Mouse (Mus musculus) CD4-positive, CD25-positive, alpha-beta regulatory T cell, adult 2 months (primary cell): ENCODE data around the gene Pcp2.
"Not testable (repeated sequence)": the region's sequence is repeated elsewhere in the genome, so short reads cannot be mapped to it uniquely, and the experiment has no call there.

Source experiments
- DNase-seq: peaks from one replicate; pipeline ENCODE4 v3.0.0-alpha.2; 2012; ENCODE audit warnings: low read depth, low spot score

The Pcp2 gene

DNA sequence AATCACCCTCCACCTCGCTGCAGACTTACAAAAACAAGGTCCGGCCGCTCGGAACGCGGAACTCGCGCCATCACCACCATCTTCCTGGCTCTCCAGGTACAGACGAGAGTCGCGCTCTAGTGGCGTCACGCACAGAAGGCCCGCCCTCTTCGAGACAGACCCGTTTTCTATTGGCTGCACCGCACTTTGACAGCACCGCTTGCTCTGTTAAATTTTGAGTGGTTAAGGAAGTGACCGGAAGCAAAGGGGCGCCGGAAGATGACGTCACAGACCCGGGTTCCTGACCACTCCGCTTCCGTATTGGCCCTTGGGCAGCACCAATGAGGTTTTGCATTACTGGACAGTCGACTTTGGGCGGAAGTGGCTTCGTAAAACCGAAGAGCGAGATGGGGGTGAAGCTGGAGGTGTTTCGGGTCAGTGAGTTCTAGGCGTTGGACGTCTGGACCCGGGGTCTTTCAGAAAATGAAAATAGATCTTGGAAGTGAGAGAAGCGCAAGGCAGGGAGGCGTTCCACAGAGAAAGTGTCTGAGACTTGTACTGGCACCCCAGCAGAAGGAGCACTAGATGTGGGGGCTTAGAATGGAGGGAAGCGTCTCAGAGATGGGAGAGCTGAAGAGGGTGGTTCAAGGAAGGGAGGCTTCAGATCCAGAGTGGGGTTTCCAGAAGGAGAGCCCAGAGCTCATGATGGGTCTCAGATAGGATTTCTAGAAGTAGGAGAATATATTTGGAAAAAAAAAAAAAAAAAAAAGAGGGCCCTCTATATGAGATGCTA, 4.0 kb downstream of the Pcp2 start, which contains the start of the genes Xab2 and Pet100:
TSS of gene Xab2 (minus strand) at position 118 of the 772 bp plus-strand sequence.
TSS of gene Pet100 (plus strand) at position 350 of the 772 bp plus-strand sequence.
- DNase-seq = peak; percentile 99

DNA sequence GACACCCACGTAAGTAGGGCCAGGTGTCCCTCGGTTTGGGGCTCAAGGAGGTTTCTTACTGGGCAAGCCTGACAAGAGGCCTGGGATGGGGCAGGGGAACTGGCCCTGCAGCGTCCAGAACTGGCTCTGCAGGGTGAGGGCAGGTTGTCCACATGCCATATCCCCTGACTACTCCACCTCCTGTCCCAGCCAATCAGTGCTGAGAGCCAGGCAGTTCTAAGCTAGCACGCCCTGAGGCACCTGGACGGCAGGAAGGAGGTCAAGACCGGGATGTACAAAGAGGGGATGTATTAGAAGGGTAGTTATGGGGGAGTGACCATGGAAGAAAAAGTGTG, 15.6 kb downstream of the Pcp2 start:
- DNase-seq = no peak

DNA sequence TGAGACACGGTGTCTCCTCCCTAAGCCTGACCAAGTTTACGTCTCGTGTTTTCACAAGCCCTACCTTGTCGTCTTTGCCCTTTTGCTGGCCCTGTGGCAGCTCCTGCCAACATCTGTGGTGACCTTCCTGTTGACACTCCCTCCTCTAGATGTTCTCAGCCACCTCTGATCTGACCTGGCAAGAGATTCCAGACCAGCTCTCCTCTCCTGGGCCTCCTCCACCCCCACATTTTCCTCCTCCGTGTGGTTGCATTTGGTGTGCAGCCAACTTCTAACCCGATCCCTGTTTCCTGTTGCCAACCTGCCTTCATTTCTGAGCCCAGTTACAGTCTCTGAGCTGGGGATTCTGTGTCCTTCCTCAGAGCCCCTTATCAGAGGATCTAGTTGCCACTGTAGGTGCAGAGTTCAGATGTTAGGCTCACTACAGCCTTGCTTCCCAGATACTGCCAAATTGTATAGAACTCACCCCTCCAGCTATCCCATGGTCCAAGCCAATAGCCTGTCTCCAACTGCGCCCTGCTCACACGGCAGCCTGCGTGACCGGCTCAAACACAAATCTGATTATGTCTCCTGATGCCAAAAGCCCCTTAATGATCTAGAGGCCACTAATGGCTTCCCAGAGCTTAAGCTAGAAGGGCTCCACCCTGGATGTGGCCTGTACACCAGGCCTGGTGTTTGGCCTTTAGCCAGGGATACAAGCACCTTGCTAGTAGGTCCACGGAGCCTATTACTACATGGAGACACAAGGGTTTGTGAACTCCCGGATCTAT, 16.1 kb downstream of the Pcp2 start:
- DNase-seq = no peak

GRCm38 (mm10) chr8:3607822-3608221, 17.5 kb downstream of the Pcp2 start:
- DNase-seq = no peak

GRCm38 (mm10) chr8:3606593-3606992, 18.8 kb downstream of the Pcp2 start:
- no peak for DNase-seq

DNA sequence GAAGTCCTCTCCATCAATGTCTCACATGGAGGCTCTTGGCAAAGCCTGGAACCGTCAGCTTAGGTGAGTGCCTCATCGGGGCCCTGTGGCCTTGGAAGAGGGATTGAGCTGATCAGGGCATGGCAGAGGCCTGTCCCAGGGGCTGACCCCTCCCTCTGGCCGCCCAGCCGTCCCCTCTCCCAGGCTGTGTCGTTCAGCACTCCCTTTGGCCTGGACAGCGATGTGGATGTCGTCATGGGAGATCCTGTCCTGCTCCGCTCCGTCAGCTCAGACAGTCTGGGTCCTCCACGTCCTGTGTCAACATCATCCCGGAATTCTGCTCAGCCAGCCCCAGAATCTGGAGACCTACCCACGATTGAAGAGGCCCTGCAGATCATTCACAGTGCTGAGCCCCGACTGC, 21.9 kb downstream of the Pcp2 start:
- DNase-seq = no peak

DNA sequence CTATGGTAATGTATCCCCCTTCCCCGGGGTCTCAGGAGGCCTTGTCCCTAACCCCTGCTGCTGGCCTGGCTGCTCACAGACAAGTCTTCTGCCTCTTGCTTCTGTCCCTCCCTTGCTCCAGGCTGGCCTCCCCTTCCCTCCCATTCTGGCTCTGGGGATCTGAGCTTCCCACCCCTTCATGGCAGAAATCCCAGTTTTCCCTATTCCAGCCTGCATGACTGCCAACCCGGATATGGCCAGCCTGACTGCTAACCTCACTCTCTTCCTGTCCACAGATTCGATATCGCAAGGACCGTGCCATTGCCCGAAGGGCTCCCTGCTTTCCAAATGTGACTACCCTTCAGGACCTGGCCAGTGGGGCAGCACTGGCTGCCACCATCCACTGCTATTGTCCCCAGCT, 24.9 kb downstream of the Pcp2 start:
- DNase-seq = no peak

DNA sequence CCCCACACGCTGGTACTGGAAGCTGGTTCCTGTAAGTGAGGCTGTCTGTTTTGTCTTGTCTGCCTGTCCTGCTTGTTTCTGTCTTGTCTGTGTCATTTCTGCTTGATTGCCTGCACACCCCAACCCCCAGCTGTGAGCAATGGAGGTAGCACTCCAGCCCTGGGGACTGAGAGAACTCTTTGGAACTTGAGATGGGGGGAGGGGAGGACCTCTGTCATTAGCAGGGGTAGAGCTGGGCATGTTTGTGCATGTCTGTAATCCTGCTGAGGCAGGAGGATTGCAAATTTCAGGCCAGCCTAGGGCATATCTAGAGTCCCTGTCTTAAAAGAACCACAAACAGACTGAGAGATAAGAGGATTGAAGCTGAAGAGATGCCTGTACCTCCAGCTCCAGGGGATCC, 26.1 kb downstream of the Pcp2 start:
- no peak for DNase-seq

- no peak for DNase-seq
Measured at GRCm38 (mm10) chr8:3598054-3598453, 27.3 kb downstream of the Pcp2 start.

- DNase-seq = no peak
Measured at GRCm38 (mm10) chr8:3594466-3594865, 30.9 kb downstream of the Pcp2 start.

DNA sequence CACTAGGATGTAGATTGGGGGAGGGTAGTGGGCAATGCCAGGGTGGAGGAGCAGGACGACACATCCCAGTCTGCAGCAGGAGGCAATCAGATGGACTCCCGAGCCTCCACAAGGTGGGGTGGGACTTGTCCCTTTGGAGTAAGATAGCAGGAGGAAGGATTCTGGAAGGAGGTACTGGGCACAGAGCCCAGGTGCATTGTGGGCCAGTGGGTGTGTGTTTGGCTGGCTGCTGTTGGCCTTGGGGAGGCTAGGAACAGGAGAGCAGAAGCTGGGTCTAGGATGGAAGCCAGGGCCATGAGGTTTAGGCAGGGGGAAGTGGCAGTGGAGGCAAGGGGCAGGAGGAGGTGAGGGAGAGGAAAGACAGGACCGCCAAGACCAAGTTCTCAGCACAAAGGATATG, 31.9 kb downstream of the Pcp2 start:
- DNase-seq = no peak

- no peak for DNase-seq
Measured at GRCm38 (mm10) chr8:3588258-3588633, 37.1 kb downstream of the Pcp2 start.

- DNase-seq = peak; percentile 56
Measured at GRCm38 (mm10) chr8:3587391-3588257, 37.7 kb downstream of the Pcp2 start.

DNA sequence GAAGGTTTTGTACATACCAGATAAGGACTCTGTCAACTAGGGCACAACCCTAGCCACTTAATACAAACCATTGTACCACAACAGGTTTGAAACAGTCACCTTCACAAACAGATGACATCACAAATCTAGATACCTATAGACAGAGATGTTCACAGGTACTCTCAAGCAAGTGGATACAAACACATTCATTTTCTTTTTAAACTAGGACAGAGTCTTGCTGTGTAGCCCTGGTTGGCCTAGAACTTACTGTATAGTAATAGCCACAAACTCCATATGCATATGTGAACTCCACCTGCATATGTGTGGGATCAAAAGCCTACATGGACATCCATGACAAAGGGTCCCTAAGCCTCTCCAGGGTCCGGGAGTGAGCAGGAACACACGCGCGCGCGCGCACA, 38.4 kb downstream of the Pcp2 start, which contains the start of gene Camsap3:
TSS of gene Camsap3 (plus strand) at position 301 of the 398 bp plus-strand sequence.
- DNase-seq = no peak

DNA sequence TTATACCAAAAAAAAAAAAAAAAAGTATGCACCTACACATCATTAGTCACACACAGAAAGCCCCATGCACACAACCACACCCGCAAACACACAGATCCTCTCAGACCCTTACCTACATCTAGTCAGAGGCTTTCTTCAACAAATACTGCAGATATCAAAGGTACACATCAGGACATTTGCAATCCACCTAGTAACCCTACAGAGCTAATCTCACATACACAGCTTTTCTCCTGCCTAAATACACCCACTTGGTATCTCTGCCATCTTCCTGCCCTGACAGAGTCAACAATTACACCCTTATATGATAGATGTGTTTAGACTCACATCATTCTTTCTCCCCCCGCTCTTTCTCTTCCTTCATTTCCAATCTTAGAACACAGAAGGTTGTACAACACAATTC, 38.9 kb downstream of the Pcp2 start:
- no peak for DNase-seq

DNA sequence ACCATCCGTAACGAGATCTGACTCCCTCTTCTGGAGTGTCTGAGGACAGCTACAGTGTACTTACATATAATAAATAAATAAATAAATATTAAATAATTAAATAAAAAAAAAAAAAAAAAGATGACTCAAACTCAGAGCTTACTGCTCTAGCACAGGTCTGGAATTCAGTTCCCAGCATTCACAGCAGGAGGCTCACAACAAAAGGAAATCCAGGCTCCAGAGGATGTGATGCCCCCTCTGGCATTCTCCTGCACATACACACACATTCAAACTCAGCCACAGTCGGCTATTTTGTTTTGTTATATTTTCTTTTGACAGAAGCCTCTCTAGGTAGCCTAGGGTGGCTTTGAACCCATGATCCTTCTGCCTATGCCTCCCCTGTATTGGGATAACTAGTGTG, 43.4 kb downstream of the Pcp2 start:
- DNase-seq = not testable (repeated sequence)

DNA sequence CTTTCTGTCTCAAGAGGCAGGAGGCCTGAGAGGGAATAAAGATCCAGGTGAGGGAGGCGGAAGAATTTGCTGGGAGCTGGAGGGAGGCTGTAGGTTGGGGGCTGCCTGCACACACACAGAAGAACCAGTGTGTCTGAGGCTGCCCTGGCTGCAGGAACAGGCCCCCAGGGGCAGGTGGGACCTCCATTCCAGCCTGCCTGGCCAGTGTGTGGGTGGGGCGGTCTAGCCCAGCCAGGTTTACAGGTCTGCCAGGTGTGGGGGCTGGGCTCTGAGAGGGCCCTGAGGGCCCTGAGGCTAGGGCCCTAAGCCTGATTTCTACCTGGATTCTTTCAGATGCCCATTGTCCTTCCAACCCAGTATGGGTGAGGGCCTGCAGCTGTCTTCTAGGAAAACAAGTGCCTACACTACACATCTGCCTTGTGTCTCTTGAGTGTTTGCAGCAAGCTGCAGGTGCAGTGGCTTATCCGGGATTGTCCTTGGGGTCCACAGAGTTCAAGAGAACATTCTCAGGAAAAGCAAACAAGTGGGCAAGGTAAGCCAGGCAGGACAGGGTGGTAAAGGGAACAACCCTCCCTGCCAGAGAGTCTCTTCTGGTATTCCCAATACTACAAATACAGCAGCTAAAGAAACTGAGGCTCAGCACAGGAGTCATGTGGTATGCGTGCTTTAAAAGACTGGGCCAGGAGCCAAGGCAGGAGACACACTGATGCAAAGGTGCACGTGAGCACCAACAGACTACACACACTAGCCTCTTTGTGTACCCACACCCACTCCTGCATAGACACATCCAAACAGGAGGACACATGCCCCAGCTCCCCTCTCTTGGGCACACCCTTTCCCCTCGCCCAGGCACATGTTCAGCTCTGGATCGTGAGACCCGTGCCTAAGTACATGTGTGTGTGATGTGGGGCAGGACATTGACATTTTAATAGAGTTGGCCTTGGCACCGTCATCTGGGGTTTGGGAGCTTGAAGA, 45.7 kb downstream of the Pcp2 start:
- no peak for DNase-seq

DNA sequence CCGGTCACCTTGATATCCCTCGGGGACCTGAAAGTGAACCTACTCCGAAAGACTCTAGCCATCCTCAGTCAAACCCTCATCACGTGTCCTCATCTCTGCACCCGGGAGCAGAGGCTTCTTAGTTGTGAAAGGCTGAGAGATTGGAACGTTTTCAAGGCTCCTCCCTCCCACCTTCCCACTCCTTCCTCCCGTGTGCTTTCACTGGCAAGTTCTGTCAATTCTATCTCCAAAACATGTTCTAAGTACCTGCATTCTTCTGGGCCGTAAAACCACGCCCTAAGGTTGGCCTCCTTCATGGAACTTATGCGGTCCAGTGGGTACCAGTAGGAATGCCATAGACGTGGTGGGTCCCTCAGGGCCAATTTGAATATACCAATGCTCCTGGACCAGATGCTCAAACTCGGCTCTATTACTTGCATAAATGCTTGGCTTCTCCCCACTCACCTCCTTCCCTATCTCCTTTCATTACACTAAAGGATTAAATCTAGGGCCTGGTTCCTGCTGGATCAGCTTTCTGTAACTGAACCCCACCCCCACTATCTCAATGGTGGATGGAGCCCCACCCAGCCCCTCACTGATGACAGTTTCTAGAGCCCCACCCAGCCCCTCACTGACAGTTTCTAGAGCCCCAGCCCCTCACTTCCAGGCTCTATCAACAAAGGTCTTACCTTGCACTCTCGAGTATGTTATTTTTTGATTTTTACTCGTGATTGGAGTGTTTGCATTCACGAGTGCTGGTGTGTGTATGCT, 49.0 kb downstream of the Pcp2 start:
- DNase-seq = no peak

GRCm38 (mm10) chr8:3574546-3574945, 50.8 kb downstream of the Pcp2 start:
- DNase-seq = no peak
